Mouse (Mus musculus): Measurements from ENCODE around the gene Kalrn.

Gene Kalrn

DNA sequence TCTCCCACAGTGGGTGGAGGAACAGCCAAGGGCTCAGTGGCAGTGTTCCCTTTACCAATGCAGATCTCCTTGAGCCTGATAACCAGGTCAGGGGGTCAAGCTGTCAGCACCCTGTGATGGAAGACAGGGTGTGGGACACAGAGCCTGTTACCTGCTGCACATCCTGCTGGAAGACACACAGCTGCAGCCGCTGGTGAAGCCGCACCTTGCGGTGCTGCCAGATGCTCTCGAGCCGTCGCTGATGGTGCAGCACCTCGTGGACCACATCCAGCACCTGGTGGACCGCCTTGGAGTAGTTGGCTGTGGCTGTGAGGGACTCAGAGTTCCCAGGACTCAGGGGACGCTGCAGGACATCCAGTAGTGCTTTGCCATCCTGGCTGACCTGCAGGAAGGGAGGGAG lies 265.9 kb downstream of the Kalrn start:
- no peak for DNase-seq

- no peak for DNase-seq
Measured at GRCm38 (mm10) chr16:34305586-34305985, 267.7 kb downstream of the Kalrn start.

- DNase-seq, result peak in 1 of 2 experiments; percentile 36
Measured at GRCm38 (mm10) chr16:34303818-34304217, 269.5 kb downstream of the Kalrn start.

GRCm38 (mm10) chr16:34302503-34302902 lies 270.8 kb downstream of the Kalrn start:
- no peak for DNase-seq

GRCm38 (mm10) chr16:34302063-34302462 lies 271.3 kb downstream of the Kalrn start:
- no peak for DNase-seq

GRCm38 (mm10) chr16:34299226-34299625 lies 274.1 kb downstream of the Kalrn start:
- no peak for DNase-seq

DNA sequence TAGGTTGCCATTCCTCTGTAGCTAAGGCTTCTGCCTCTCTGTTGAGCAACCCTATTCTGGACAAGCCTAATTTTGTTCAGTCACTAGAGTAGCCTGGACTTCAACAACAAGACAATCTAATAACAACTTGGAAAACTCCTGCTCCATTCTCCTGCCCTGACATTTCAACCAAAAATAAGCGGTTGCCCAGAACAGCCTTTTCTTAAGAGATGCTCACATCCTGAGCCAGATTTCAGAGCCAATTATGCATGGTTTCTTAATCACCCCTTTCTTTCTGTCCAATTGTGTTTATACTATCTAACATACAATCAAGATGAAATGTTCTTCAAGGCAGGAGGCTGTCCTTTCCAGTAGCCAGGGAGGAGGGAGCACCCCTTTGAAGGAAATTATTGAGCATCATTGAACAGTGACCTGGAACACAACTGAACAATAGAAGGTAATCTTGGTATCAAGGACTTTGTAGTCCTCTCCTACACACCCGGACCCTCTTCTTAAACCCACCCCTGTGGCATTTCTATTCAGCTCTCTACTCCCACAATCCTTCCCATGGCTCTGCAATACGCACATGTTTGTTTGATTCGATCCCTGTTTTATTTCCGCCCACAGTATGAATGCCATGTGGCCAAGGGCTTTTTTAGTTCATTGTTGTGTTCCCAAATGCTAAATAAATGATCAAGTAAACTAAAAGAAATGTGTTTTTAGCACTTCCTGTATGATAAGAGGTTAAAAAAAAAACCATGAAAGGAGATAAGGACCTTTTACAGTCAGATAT lies 275.2 kb downstream of the Kalrn start:
- no peak for DNase-seq

DNA sequence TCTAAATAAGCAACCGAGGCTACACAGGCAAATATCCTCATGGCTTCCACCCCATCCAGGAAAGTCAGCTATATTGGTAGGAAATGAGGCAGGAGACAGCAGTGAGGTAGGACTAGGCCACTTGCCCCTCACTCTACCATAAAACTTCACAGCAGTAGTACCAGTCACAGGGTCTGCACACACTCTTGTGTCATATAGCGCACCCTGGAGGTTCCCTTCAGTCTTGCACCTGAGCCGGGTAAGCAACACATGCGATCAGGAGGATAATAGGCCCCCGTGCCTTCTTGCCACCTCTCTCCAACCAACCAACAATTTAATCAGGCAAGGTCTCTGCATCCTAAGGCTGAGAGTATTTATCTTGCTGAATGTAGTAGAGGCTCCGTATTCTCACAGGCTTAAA lies 278.8 kb downstream of the Kalrn start:
- DNase-seq, result no peak

DNA sequence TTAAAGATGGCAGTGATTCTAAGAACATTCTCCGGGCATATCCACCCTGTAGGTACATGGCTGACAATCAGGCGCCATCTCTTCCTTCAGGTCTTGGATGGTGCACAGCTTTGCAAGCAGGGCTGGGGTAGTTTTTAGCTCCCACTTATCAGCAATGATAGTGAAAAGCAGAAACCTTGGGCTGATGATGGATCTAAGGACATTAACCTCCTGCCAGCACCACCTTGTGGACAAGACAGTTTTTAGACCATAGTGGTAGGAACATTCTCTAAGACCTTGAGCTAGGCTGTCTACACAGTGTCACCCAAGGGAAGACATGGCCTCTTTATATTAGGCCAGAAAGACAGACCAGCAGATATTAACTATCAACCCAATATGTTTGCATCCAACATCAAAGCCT lies 279.7 kb downstream of the Kalrn start:
- no peak for DNase-seq

DNA sequence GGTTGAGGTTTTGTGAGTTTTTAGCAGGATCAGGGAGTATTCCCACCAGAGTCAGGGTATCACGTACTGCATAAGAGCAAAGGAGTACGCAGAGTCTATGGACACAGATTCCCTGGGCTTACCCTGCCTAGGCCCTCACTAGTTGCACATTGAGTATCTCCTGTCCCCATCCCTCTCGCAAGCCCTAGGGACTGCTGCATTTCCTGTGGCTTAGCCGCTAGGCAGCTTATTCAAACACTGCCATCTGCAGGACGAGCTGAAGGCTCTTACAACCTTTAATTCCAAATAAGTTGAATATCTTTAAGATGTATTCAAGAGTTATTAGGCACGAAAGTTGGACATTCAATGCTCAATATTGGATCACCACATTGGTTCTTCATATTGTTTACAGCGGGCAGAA lies 283.7 kb downstream of the Kalrn start:
- no peak for DNase-seq

GRCm38 (mm10) chr16:34282026-34282425 lies 291.3 kb downstream of the Kalrn start:
- no peak for DNase-seq

DNA sequence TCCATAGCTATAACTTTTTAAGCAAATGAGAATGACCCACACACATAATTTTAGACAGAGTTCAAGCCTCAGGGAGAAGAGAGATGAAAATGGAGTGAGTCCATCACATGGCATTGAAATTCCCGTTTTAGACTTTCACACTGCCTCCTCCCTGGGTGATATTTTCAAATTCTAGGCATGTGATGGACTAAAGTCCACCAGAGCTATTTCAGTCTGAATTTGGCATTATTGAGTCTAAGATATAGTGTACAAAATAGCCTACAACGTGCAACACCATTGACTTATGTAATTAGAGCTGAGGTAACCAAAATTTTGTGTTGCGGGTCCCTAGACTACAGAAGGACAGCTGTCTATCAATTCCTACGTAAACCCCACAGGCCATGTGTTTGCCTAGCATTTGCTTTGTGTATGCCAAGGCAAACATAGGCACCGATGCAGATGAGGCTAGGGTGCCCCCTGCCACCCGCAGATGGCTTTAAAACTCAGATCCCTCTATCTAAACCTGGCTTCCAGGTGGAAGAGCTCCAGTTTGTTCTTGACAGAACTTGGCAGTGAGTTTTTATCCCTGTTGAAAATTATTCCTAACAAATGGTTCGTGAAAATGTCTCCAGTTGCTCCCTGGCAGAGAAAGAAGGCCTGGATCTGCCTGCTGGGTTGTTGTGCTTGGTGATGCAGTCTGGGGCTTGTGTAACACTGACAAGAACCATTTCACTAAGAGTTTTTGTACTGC lies 293.5 kb downstream of the Kalrn start:
- DNase-seq, result no peak

GRCm38 (mm10) chr16:34278249-34278790 lies 295.0 kb downstream of the Kalrn start:
- no peak for DNase-seq

DNA sequence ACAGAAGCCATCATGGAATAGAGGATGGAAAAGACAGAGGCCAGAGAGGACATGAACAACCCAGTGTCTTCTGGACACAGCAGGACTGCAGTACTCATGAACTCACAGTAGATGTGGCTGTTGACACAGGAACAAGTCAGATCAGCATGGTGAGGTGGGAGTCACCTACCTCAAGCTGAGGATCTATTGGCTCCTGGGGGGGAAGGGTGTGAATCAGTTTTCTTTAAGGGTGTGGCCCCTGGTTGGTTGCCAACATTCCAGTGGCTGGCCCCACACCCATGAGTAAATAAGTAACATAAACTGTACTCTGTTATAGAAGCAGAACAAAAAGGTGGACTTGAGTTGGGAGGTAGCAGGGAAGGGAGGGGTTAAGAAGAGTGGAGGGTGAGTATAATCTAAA lies 298.7 kb downstream of the Kalrn start:
- DNase-seq, result no peak

DNA sequence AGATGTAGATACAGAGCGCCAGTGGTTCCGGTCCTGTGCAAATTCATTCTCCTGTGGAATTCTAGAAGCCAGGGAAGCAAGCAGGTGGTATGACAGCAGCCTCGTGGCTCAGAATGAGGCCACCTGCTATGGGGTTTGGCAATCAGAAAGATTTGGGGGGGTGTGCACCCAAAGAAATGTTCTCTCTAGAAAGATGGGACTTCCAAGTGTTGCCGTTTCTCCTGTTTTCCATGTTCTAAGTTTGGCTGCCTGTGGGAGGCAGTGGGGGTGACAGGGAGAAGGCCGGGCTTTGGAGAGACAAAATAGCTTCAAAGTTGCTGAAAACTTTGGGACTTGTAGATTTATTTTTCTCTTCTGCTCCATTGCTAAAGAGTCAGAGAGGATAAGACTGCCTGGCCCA lies 301.9 kb downstream of the Kalrn start:
- DNase-seq, result no peak

GRCm38 (mm10) chr16:34270681-34271080 lies 302.7 kb downstream of the Kalrn start:
- DNase-seq, result no peak

- no peak for DNase-seq
Measured at GRCm38 (mm10) chr16:34269642-34270041, 303.7 kb downstream of the Kalrn start.

GRCm38 (mm10) chr16:34267751-34268150 lies 305.6 kb downstream of the Kalrn start:
- DNase-seq, result no peak

GRCm38 (mm10) chr16:34264671-34265070 lies 308.7 kb downstream of the Kalrn start:
- no peak for DNase-seq

- peak in 1 of 2 experiments; percentile 6 for DNase-seq
Measured at GRCm38 (mm10) chr16:34262731-34263460, 310.4 kb downstream of the Kalrn start.

GRCm38 (mm10) chr16:34260971-34261924 lies 312.1 kb downstream of the Kalrn start:
- DNase-seq, result no peak

DNA sequence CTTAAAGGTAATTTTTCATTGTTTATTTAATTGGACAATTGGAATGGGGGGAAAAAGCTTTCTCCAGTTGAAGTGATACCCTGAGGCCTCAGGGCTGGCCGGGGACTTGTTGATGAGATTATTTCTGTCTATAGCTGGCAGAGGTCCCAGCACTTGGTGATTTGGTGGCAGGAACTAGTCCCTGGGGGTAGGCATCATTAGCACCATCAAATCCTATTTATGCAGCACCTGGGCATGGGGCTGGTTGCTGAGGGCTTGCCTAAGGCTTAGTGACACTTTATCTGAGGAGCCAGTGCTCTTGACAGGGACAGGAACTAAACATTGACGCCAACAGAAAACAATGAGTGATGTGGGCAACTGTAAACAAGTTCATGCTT lies 318.7 kb downstream of the Kalrn start:
- no peak for DNase-seq

Measured in cerebellum, postnatal 36 days (tissue).